Mouse (Mus musculus): ENCODE results near the gene Nfib. TPM values are rescaled to one million over a fixed set of nuclear protein-coding genes. Genes with fewer than 3 reads are reported as not detected.

Gene Nfib
- polyA plus RNA-seq, 1 experiment = 3.9 TPM

GRCm38 (mm10) chr4:82704079-82704830, 1.3 kb downstream of the Nfib start:
- WGBS = 94% methylated on average over 19 of the region's 19 CpGs
- no peak overlapping the region for H3K4me3 ChIP-seq (ENCODE audit: control insufficient read depth, insufficient read depth, low read length)
- no peak overlapping the region for H3K27ac ChIP-seq (ENCODE audit: control insufficient read depth, insufficient read depth, low read length)
- no peaks in the 10 kb centered on the region for H3K4me1 ChIP-seq (replicated peaks; ENCODE audit: control insufficient read depth, insufficient read depth, low read length)
- no peaks in the 10 kb centered on the region for H3K27me3 ChIP-seq (ENCODE audit: control insufficient read depth, insufficient read depth, low read length)
- TF ChIP-seq CTCF (IDR thresholded peaks at IDR 0.05; ENCODE audit: borderline replicate concordance, control insufficient read depth, extremely low read depth, insufficient read depth, low read length, poor library complexity) (no peak), POLR2A (IDR thresholded peaks at IDR 0.05; ENCODE audit: control insufficient read depth, extremely low read depth, insufficient read depth, low read length, poor library complexity) (no peak)
- H3K36me3 ChIP-seq (ENCODE audit: control insufficient read depth, insufficient read depth, low read length) = no peaks in the 10 kb centered on the region
- DNase-seq = no peak

- Histone ChIP-seq H3K27ac (ENCODE audit: control insufficient read depth, insufficient read depth, low read length) (no peak overlapping the region), H3K4me1 (replicated peaks; ENCODE audit: control insufficient read depth, insufficient read depth, low read length) (no peaks in the 10 kb centered on the region), H3K4me3 (ENCODE audit: control insufficient read depth, insufficient read depth, low read length) (no peak overlapping the region), H3K36me3 (ENCODE audit: control insufficient read depth, insufficient read depth, low read length) (no peaks in the 10 kb centered on the region), H3K27me3 (ENCODE audit: control insufficient read depth, insufficient read depth, low read length) (no peaks in the 10 kb centered on the region)
- no peak for DNase-seq
- WGBS = 27% methylated on average over 6 of the region's 6 CpGs
- TF ChIP-seq POLR2A (IDR thresholded peaks at IDR 0.05; ENCODE audit: control insufficient read depth, extremely low read depth, insufficient read depth, low read length, poor library complexity) (no peak), CTCF (IDR thresholded peaks at IDR 0.05; ENCODE audit: borderline replicate concordance, control insufficient read depth, extremely low read depth, insufficient read depth, low read length, poor library complexity) (no peak)
These were observed 2.7 kb downstream of the Nfib start for GRCm38 (mm10) chr4:82702808-82703207.

GRCm38 (mm10) chr4:82699504-82699903, 6.0 kb downstream of the Nfib start:
- DNase-seq = no peak
- H3K4me1 ChIP-seq (replicated peaks; ENCODE audit: control insufficient read depth, insufficient read depth, low read length) = no peaks in the 10 kb centered on the region
- H3K27ac ChIP-seq (ENCODE audit: control insufficient read depth, insufficient read depth, low read length) = no peak overlapping the region
- 95% methylated on average over 11 of the region's 11 CpGs for WGBS
- no peaks in the 10 kb centered on the region for H3K27me3 ChIP-seq (ENCODE audit: control insufficient read depth, insufficient read depth, low read length)
- H3K4me3 ChIP-seq (ENCODE audit: control insufficient read depth, insufficient read depth, low read length) = no peak overlapping the region
- no peaks in the 10 kb centered on the region for H3K36me3 ChIP-seq (ENCODE audit: control insufficient read depth, insufficient read depth, low read length)
- TF ChIP-seq CTCF (IDR thresholded peaks at IDR 0.05; ENCODE audit: borderline replicate concordance, control insufficient read depth, extremely low read depth, insufficient read depth, low read length, poor library complexity) (no peak), POLR2A (IDR thresholded peaks at IDR 0.05; ENCODE audit: control insufficient read depth, extremely low read depth, insufficient read depth, low read length, poor library complexity) (no peak)

GRCm38 (mm10) chr4:82698616-82699015, 6.9 kb downstream of the Nfib start:
- TF ChIP-seq CTCF (IDR thresholded peaks at IDR 0.05; ENCODE audit: borderline replicate concordance, control insufficient read depth, extremely low read depth, insufficient read depth, low read length, poor library complexity) (no peak), POLR2A (IDR thresholded peaks at IDR 0.05; ENCODE audit: control insufficient read depth, extremely low read depth, insufficient read depth, low read length, poor library complexity) (no peak)
- Histone ChIP-seq H3K4me3 (ENCODE audit: control insufficient read depth, insufficient read depth, low read length) (no peak overlapping the region), H3K27me3 (ENCODE audit: control insufficient read depth, insufficient read depth, low read length) (no peaks in the 10 kb centered on the region), H3K4me1 (replicated peaks; ENCODE audit: control insufficient read depth, insufficient read depth, low read length) (no peaks in the 10 kb centered on the region), H3K27ac (ENCODE audit: control insufficient read depth, insufficient read depth, low read length) (no peak overlapping the region), H3K36me3 (ENCODE audit: control insufficient read depth, insufficient read depth, low read length) (no peaks in the 10 kb centered on the region)
- DNase-seq = no peak
- 93% methylated on average over 12 of the region's 12 CpGs for WGBS

GRCm38 (mm10) chr4:82697151-82697550, 8.4 kb downstream of the Nfib start:
- WGBS = 96% methylated on average over 6 of the region's 6 CpGs
- TF ChIP-seq POLR2A (IDR thresholded peaks at IDR 0.05; ENCODE audit: control insufficient read depth, extremely low read depth, insufficient read depth, low read length, poor library complexity) (no peak), CTCF (IDR thresholded peaks at IDR 0.05; ENCODE audit: borderline replicate concordance, control insufficient read depth, extremely low read depth, insufficient read depth, low read length, poor library complexity) (no peak)
- DNase-seq = no peak
- H3K4me1 ChIP-seq (replicated peaks; ENCODE audit: control insufficient read depth, insufficient read depth, low read length) = no peaks in the 10 kb centered on the region
- H3K4me3 ChIP-seq (ENCODE audit: control insufficient read depth, insufficient read depth, low read length) = no peak overlapping the region
- no peaks in the 10 kb centered on the region for H3K36me3 ChIP-seq (ENCODE audit: control insufficient read depth, insufficient read depth, low read length)
- no peak overlapping the region for H3K27ac ChIP-seq (ENCODE audit: control insufficient read depth, insufficient read depth, low read length)
- H3K27me3 ChIP-seq (ENCODE audit: control insufficient read depth, insufficient read depth, low read length) = no peaks in the 10 kb centered on the region

GRCm38 (mm10) chr4:82695760-82696501, 9.6 kb downstream of the Nfib start:
- DNase-seq = no peak
- TF ChIP-seq POLR2A (IDR thresholded peaks at IDR 0.05; ENCODE audit: control insufficient read depth, extremely low read depth, insufficient read depth, low read length, poor library complexity) (no peak), CTCF (IDR thresholded peaks at IDR 0.05; ENCODE audit: borderline replicate concordance, control insufficient read depth, extremely low read depth, insufficient read depth, low read length, poor library complexity) (no peak)
- H3K4me3 ChIP-seq (ENCODE audit: control insufficient read depth, insufficient read depth, low read length) = no peak overlapping the region
- no peaks in the 10 kb centered on the region for H3K27me3 ChIP-seq (ENCODE audit: control insufficient read depth, insufficient read depth, low read length)
- no peak overlapping the region for H3K27ac ChIP-seq (ENCODE audit: control insufficient read depth, insufficient read depth, low read length)
- no peaks in the 10 kb centered on the region for H3K4me1 ChIP-seq (replicated peaks; ENCODE audit: control insufficient read depth, insufficient read depth, low read length)
- 63% methylated on average over 5 of the region's 5 CpGs for WGBS
- H3K36me3 ChIP-seq (ENCODE audit: control insufficient read depth, insufficient read depth, low read length) = no peaks in the 10 kb centered on the region

All from thymus, adult 2 months (tissue).